Mouse (Mus musculus): ENCODE measurements around the gene Cyp2e1. TPM values are rescaled to one million over a fixed set of nuclear protein-coding genes. Genes with fewer than 3 reads are reported as not detected.

The Cyp2e1 gene
- polyA plus RNA-seq (2012; rRNA removed) (0.07 and 0.14 TPM in 2 replicates), polyA plus RNA-seq (2014; fragmentation: Nextera tagmentation; extraction: Ambion mirVana) (0.17 and 0.18 TPM in 2 replicates)

DNA sequence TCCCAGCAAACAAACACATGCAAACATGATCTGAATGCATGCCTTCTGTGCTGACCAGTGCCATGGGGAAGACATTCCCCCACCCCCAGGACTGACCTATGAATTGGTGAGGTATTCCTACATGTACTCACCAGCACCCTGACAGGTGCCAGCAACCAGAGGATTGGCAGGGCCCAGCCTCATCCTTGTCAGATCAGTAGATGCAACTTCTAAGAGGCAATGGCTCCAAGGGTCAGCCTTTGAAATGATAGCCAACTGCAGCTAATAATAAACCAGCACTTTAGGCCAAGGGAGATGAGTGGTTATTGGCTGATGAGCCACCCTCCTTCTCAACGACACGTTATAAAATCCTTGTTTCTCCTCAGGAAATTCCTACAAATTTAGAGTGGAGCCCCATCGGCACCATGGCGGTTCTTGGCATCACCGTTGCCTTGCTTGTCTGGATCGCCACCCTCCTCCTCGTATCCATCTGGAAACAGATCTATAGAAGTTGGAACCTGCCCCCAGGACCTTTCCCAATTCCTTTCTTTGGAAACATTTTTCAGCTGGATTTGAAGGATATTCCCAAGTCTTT lies at the start of gene Cyp2e1:
Gene Cyp2e1 (plus strand): TSS at position 293 of the 574 bp plus-strand sequence.
- ATAC-seq (ENCODE audit: insufficient read depth): no peak
- WGBS (ENCODE audit: insufficient replicate concordance): 63% methylated on average over 7 of the region's 7 CpGs
- Histone ChIP-seq H3K9ac (replicated peaks) (no peak within 1 kb of the TSS), H3K4me3 (ENCODE audit: insufficient read depth in 1 of 2, low read depth in 2 of 2, low read length in 2 of 2) (no peak within 1 kb of the TSS), H3K9me3 (ENCODE audit: control insufficient read depth, low read length) (no peaks in the 10 kb centered on the region), H3K27me3 (ENCODE audit: control insufficient read depth, insufficient read depth, low read length) (no peaks in the 10 kb centered on the region), H3K36me3 (replicated peaks; ENCODE audit: control insufficient read depth, insufficient read depth, low read depth) (no peaks in the 10 kb centered on the region), H3K4me2 (ENCODE audit: low read depth) (no peak within 1 kb of the TSS), H3K4me1 (replicated peaks; ENCODE audit: control insufficient read depth in 2 of 2, insufficient read depth in 2 of 2, low read length in 1 of 2) (no peaks in the 10 kb centered on the region), H3K27ac (no peak within 1 kb of the TSS)
- TF ChIP-seq EP300 (IDR thresholded peaks at IDR 0.05; ENCODE audit: low read depth) (no peak), CTCF (IDR thresholded peaks at IDR 0.05; ENCODE audit: low read depth) (no peak)
- no peak for DNase-seq (ENCODE audit: low read depth in 3 of 3, low spot score in 3 of 3)

DNA sequence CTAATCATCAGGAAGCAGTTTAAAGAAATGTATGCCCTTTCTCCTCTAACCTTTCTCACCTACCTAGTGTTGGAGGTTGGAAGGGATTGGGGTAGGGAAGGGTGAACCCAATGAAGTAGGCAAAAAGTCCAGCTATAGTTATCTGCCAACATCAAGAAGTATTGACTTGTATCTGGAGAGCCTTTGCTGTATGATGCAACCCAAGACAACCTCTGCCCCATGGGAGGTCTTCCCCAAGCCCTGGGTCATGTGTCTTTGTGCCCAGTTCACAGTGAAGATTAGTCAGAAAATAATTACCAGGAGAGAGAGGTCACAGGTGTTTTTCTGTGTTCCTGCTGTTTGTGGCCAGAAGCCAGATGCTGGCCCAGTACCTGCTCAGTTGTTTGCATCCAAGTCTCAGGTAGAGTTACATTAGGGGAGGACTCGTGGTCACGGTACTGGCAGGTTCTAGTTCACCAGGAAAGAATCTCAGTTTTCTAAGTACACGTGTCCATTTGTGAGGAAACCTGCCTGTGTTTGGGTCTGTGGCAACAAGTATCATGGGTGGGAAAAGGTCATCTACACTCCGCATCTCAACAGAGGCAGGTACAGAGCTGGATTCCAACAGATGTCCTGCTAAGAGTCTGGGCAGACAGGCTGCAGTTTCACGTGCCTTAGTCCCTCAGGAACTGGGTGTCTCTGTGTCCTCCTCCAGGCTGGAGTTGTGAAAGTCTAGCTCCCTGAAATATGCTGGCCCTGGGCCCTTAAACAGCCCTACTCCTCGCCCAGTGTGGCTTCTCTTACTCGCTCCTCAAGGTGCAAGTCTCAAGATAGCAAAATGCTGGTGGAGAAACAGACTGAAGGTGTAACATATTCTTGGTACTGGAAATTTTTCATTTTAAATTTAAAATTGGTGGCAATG lies 46.1 kb upstream of the Cyp2e1 start:
- ATAC-seq (ENCODE audit: insufficient read depth) (no peak), DNase-seq (ENCODE audit: low read depth in 3 of 3, low spot score in 3 of 3) (no peak)
- Histone ChIP-seq H3K4me1 (replicated peaks; ENCODE audit: control insufficient read depth in 2 of 2, insufficient read depth in 2 of 2, low read length in 1 of 2) (peaks cover 0 to 5% of the 10 kb centered on the region in 2 experiments; a peak in 1 of 4 replicates), H3K9ac (replicated peaks) (no peak overlapping the region), H3K9me3 (ENCODE audit: control insufficient read depth, low read length) (no peaks in the 10 kb centered on the region), H3K4me2 (ENCODE audit: low read depth) (no peak overlapping the region), H3K27ac (no peak overlapping the region), H3K36me3 (replicated peaks; ENCODE audit: control insufficient read depth, insufficient read depth, low read depth) (no peaks in the 10 kb centered on the region), H3K27me3 (ENCODE audit: control insufficient read depth, insufficient read depth, low read length) (no peaks in the 10 kb centered on the region), H3K4me3 (ENCODE audit: insufficient read depth in 1 of 2, low read depth in 2 of 2, low read length in 2 of 2) (no peak overlapping the region)
- WGBS (ENCODE audit: insufficient replicate concordance): 56% methylated on average over 7 of the region's 7 CpGs
- TF ChIP-seq CTCF (IDR thresholded peaks at IDR 0.05; ENCODE audit: low read depth) (no peak), EP300 (IDR thresholded peaks at IDR 0.05; ENCODE audit: low read depth) (no peak)

DNA sequence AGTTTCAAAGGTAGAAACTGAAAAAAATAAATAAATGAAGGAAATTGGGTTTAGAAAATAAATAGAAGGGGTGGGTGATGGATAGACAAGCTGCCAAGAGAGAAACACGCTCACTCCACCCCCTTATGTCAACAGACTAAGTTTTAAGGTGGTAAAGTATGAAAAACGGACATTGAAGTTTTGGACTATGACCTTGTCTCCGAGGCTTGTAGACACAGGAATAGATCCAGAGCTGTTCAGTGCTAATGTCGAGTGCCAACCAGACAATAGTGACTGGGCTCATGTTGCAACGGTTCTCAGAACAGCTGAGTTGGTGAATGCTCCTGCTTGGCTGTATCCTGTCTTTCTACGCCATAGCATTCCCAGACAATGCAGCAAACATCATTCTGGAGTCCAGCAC lies 42.4 kb upstream of the Cyp2e1 start:
- Histone ChIP-seq H3K4me1 (replicated peaks; ENCODE audit: control insufficient read depth in 2 of 2, insufficient read depth in 2 of 2, low read length in 1 of 2) (peaks cover 0 to 5% of the 10 kb centered on the region in 2 experiments; a peak in 1 of 4 replicates), H3K9ac (replicated peaks) (no peak overlapping the region), H3K4me2 (ENCODE audit: low read depth) (no peak overlapping the region), H3K4me3 (ENCODE audit: insufficient read depth in 1 of 2, low read depth in 2 of 2, low read length in 2 of 2) (no peak overlapping the region), H3K9me3 (ENCODE audit: control insufficient read depth, low read length) (no peaks in the 10 kb centered on the region), H3K27ac (no peak overlapping the region), H3K36me3 (replicated peaks; ENCODE audit: control insufficient read depth, insufficient read depth, low read depth) (no peaks in the 10 kb centered on the region), H3K27me3 (ENCODE audit: control insufficient read depth, insufficient read depth, low read length) (no peaks in the 10 kb centered on the region)
- TF ChIP-seq EP300 (IDR thresholded peaks at IDR 0.05; ENCODE audit: low read depth): no peak
- TF ChIP-seq CTCF (IDR thresholded peaks at IDR 0.05; ENCODE audit: low read depth): no peak
- ATAC-seq (ENCODE audit: insufficient read depth) (no peak), DNase-seq (ENCODE audit: low read depth in 3 of 3, low spot score in 3 of 3) (no peak)
- WGBS (ENCODE audit: insufficient replicate concordance): 39% methylated on average over 6 of the region's 6 CpGs

DNA sequence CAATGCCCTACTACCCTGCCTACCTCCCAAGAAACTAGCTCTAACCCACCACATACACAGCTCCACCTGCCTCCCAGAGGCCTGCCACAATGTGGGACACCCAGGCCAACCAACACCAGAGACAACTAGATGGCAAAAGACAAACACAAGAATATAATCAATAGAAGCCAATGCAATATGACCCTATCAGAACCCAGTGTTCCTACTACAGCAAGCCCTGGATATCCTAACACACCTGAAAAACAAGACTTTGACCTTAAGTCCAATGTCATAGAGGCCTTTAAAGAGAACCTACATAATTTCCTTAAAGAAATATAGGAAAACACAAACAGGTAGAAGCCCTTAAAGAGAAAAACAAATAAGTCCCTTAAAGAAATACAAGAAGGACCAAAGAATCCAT lies 38.0 kb upstream of the Cyp2e1 start:
- no peak overlapping the region for H3K27ac ChIP-seq
- no peaks in the 10 kb centered on the region for H3K36me3 ChIP-seq (replicated peaks; ENCODE audit: control insufficient read depth, insufficient read depth, low read depth)
- ATAC-seq (ENCODE audit: insufficient read depth): no peak
- no peak overlapping the region for H3K4me2 ChIP-seq (ENCODE audit: low read depth)
- H3K9ac ChIP-seq (replicated peaks): no peak overlapping the region
- no peak for DNase-seq (ENCODE audit: low read depth in 3 of 3, low spot score in 3 of 3)
- H3K4me1 ChIP-seq (replicated peaks; ENCODE audit: control insufficient read depth in 2 of 2, insufficient read depth in 2 of 2, low read length in 1 of 2): peaks cover 0 to 5% of the 10 kb centered on the region in 2 experiments; a peak in 1 of 4 replicates
- no peak overlapping the region for H3K4me3 ChIP-seq (ENCODE audit: insufficient read depth in 1 of 2, low read depth in 2 of 2, low read length in 2 of 2)
- no peaks in the 10 kb centered on the region for H3K9me3 ChIP-seq (ENCODE audit: control insufficient read depth, low read length)
- no peaks in the 10 kb centered on the region for H3K27me3 ChIP-seq (ENCODE audit: control insufficient read depth, insufficient read depth, low read length)
- TF ChIP-seq EP300 (IDR thresholded peaks at IDR 0.05; ENCODE audit: low read depth) (no peak), CTCF (IDR thresholded peaks at IDR 0.05; ENCODE audit: low read depth) (no peak)

DNA sequence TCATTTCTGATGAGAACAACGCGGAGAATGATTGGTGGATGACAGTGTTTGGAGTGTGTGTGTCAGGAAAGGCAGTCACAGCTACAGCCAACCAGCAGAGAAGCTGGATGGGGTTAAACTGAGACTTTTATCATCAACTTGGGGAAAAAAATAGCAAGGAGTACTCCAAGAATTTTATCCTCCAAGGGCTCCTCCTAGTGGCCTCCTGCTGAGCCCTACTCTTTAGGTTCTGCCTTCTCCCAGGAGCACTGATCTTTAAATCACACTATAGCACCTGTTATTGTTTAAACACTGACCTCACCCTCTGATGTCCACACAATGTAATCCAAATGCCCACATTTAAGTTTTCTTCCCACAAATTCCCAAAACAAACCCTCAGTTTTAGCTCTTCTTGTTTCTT lies 30.4 kb upstream of the Cyp2e1 start:
- H3K36me3 ChIP-seq (replicated peaks; ENCODE audit: control insufficient read depth, insufficient read depth, low read depth): no peaks in the 10 kb centered on the region
- no peak for TF ChIP-seq CTCF (IDR thresholded peaks at IDR 0.05; ENCODE audit: low read depth)
- H3K4me3 ChIP-seq (ENCODE audit: insufficient read depth in 1 of 2, low read depth in 2 of 2, low read length in 2 of 2): no peak overlapping the region
- no peaks in the 10 kb centered on the region for H3K4me1 ChIP-seq (replicated peaks; ENCODE audit: control insufficient read depth in 2 of 2, insufficient read depth in 2 of 2, low read length in 1 of 2)
- no peak overlapping the region for H3K27ac ChIP-seq
- 42% methylated on average over 2 of the region's 2 CpGs for WGBS (ENCODE audit: insufficient replicate concordance)
- no peak for ATAC-seq (ENCODE audit: insufficient read depth)
- no peaks in the 10 kb centered on the region for H3K9me3 ChIP-seq (ENCODE audit: control insufficient read depth, low read length)
- no peaks in the 10 kb centered on the region for H3K27me3 ChIP-seq (ENCODE audit: control insufficient read depth, insufficient read depth, low read length)
- no peak for DNase-seq (ENCODE audit: low read depth in 3 of 3, low spot score in 3 of 3)
- no peak overlapping the region for H3K4me2 ChIP-seq (ENCODE audit: low read depth)
- H3K9ac ChIP-seq (replicated peaks): no peak overlapping the region

All from liver, embryonic 14.5 days (tissue).